ENCODE assay signal across 22 mouse cellular contexts in genomic region chr9:80709781-80710180, GRCm38 (mm10).
DNase-seq lines count a peak whose midpoint lies in the region; ATAC-seq lines count a peak whose summit lies in the region.
"Had no signal": no experiment of that assay in that cellular context is flagged by ENCODE, and none has a peak within 500 bp of the region (broad histone marks: within the 10 kb centered on the region; RNA-seq: fewer than 3 reads in every experiment).

No protein-coding gene starts in this region.

- H3K9me3 ChIP-seq in intestine, embryonic 16.5 days (ENCODE audit: control insufficient read depth, low read length), result no peaks in the 10 kb centered on the region
- H3K9me3 ChIP-seq: embryonic facial prominence, embryonic 10.5 days; embryonic facial prominence, embryonic 12.5 days; forebrain, embryonic 13.5 days; forebrain, embryonic 15.5 days; G1E had no signal

- no peak overlapping the region for H3K4me3 ChIP-seq in intestine, embryonic 16.5 days (ENCODE audit: low read length)
- H3K4me3 ChIP-seq: embryonic facial prominence, embryonic 10.5 days; embryonic facial prominence, embryonic 12.5 days; forebrain, embryonic 13.5 days; forebrain, embryonic 15.5 days had no signal

- peak; percentile 17 for DNase-seq in kidney, adult 9 months
- no peak for DNase-seq in kidney, postnatal 10 days
- DNase-seq in thymus, postnatal 4 days, result no peak
- DNase-seq: adrenal gland, adult 8-10 months; adrenal gland, postnatal 14 days; adrenal gland, postnatal 36 days; cerebellum, adult 11-12 months; cerebellum, adult 2 months; cerebellum, adult 9-10 months; cerebellum, postnatal 10 days; cerebellum, postnatal 25 days; forebrain, postnatal 0 days had no signal

- peak; percentile 94 for ATAC-seq in intestine, embryonic 16.5 days
- ATAC-seq in CD4-positive, CD25-positive, alpha-beta regulatory T cell, adult 4 months, result no peak
- ATAC-seq: activated CD4-positive, CD25-positive, alpha-beta regulatory T cell, adult 4 months; forebrain, embryonic 13.5 days; forebrain, embryonic 15.5 days; forebrain, postnatal 0 days; Patski had no signal

- H3K36me3 ChIP-seq in intestine, embryonic 16.5 days (ENCODE audit: control insufficient read depth, insufficient read depth, low read length), result no peaks in the 10 kb centered on the region
- H3K36me3 ChIP-seq: embryonic facial prominence, embryonic 10.5 days; embryonic facial prominence, embryonic 12.5 days; forebrain, embryonic 15.5 days; G1E had no signal

- no peaks in the 10 kb centered on the region for H3K4me1 ChIP-seq in intestine, embryonic 16.5 days (ENCODE audit: control insufficient read depth, insufficient read depth, low read length)
- H3K4me1 ChIP-seq: embryonic facial prominence, embryonic 10.5 days; embryonic facial prominence, embryonic 12.5 days; forebrain, embryonic 13.5 days; forebrain, embryonic 15.5 days had no signal

- no peak overlapping the region for H3K4me2 ChIP-seq in intestine, embryonic 16.5 days (ENCODE audit: low read depth, low read length)
- H3K4me2 ChIP-seq: embryonic facial prominence, embryonic 12.5 days; forebrain, embryonic 13.5 days; forebrain, embryonic 15.5 days had no signal

- no peaks in the 10 kb centered on the region for H3K27me3 ChIP-seq in intestine, embryonic 16.5 days (replicated peaks; ENCODE audit: control insufficient read depth, insufficient read depth, low read length)
- H3K27me3 ChIP-seq: CH12.LX; embryonic facial prominence, embryonic 12.5 days; forebrain, embryonic 13.5 days; forebrain, embryonic 15.5 days; Patski had no signal

- peak overlapping the region; percentile 70 for H3K27ac ChIP-seq in intestine, embryonic 16.5 days (ENCODE audit: low read length)
- H3K27ac ChIP-seq: embryonic facial prominence, embryonic 10.5 days; embryonic facial prominence, embryonic 12.5 days; forebrain, embryonic 13.5 days; forebrain, embryonic 15.5 days had no signal

- H3K9ac ChIP-seq in intestine, embryonic 16.5 days (ENCODE audit: low read depth, low read length), result no peak overlapping the region
- H3K9ac ChIP-seq: embryonic facial prominence, embryonic 12.5 days; forebrain, embryonic 13.5 days; forebrain, embryonic 15.5 days; forebrain, postnatal 0 days had no signal
